Mouse (Mus musculus) megakaryocyte progenitor cell, adult 5-6 weeks (primary cell): ENCODE data around the gene Acyp2. TPM values are rescaled to one million over a fixed set of nuclear protein-coding genes. Genes with fewer than 3 reads are reported as not detected.
A peak's percentile ranks its signal among the peaks of the same experiment; 100 is the strongest.
"Not testable (repeated sequence)": the region's sequence is repeated elsewhere in the genome, so short reads cannot be mapped to it uniquely, and the experiment has no call there.

Experiments used
- ATAC-seq: replicated peaks from 2 replicates; pipeline ENCODE4 v1.8.0; 2016; ENCODE audit warnings: mild to moderate bottlenecking, moderate TSS enrichment, inconsistent platforms; ENCODE audit not compliant: poor library complexity
- total RNA-seq, 2 experiments: library from RNA; stranded (forward) in 1 of 2; stranded (reverse) in 1 of 2; fragments of 157-497, 149-512 nt in 1 of 2; fragments of 200-1000 nt in 1 of 2; gene quantifications; 2 replicates each; pipeline versions ENCODE4 v1.2.3 to v1.2.4; 2015 to 2017

Acyp2 gene
- total RNA-seq (2015) (2.1 and 3.0 TPM in 2 replicates), total RNA-seq (2017) (0.12 and 0.95 TPM in 2 replicates)

GRCm38 (mm10) chr11:30649001-30649637, at the start of gene Acyp2:
TSS of gene Acyp2 (minus strand) at chr11:30649587.
- ATAC-seq = peak; percentile 99

- no peak for ATAC-seq
These were observed 40.0 kb upstream of the Acyp2 start for GRCm38 (mm10) chr11:30689421-30689820.

- ATAC-seq = peak; percentile 63
These were observed 26.7 kb upstream of the Acyp2 start for GRCm38 (mm10) chr11:30676086-30676485.

GRCm38 (mm10) chr11:30672719-30673118, 23.3 kb upstream of the Acyp2 start:
- no peak for ATAC-seq

- no peak for ATAC-seq
These were observed 13.6 kb upstream of the Acyp2 start for GRCm38 (mm10) chr11:30663001-30663400.

GRCm38 (mm10) chr11:30662591-30662990, 13.2 kb upstream of the Acyp2 start:
- no peak for ATAC-seq

- ATAC-seq = peak; percentile 73
These were observed 7.7 kb upstream of the Acyp2 start for GRCm38 (mm10) chr11:30657069-30657468.

GRCm38 (mm10) chr11:30656060-30656459, 6.7 kb upstream of the Acyp2 start:
- no peak for ATAC-seq

GRCm38 (mm10) chr11:30650416-30650815, 1.0 kb upstream of the Acyp2 start:
- no peak for ATAC-seq

- ATAC-seq = no peak
These were observed 13.7 kb downstream of the Acyp2 start for GRCm38 (mm10) chr11:30635674-30636073.

GRCm38 (mm10) chr11:30630514-30630913, 18.9 kb downstream of the Acyp2 start:
- peak; percentile 52 for ATAC-seq

- ATAC-seq = no peak
These were observed 26.2 kb downstream of the Acyp2 start for GRCm38 (mm10) chr11:30623218-30623617.

GRCm38 (mm10) chr11:30621386-30622363, 27.7 kb downstream of the Acyp2 start:
- ATAC-seq = not testable (repeated sequence)

- no peak for ATAC-seq
These were observed 31.2 kb downstream of the Acyp2 start for GRCm38 (mm10) chr11:30618235-30618634.

- ATAC-seq = no peak
These were observed 31.8 kb downstream of the Acyp2 start for GRCm38 (mm10) chr11:30617571-30618097.

GRCm38 (mm10) chr11:30615977-30616376, 33.4 kb downstream of the Acyp2 start:
- no peak for ATAC-seq

GRCm38 (mm10) chr11:30613916-30614546, 35.4 kb downstream of the Acyp2 start:
- ATAC-seq = peak; percentile 58

GRCm38 (mm10) chr11:30612699-30613098, 36.7 kb downstream of the Acyp2 start:
- ATAC-seq = no peak

- no peak for ATAC-seq
These were observed 40.1 kb downstream of the Acyp2 start for GRCm38 (mm10) chr11:30609247-30609646.

GRCm38 (mm10) chr11:30607587-30608518, 41.5 kb downstream of the Acyp2 start:
- no peak for ATAC-seq
